Mouse (Mus musculus): ENCODE measurements around the gene Eif1. TPM values are rescaled to one million over a fixed set of nuclear protein-coding genes. Genes with fewer than 3 reads are reported as not detected.
A peak's percentile ranks its signal among the peaks of the same experiment; 100 is the strongest.

Gene Eif1
- 125 and 131 TPM in 2 replicates for polyA plus RNA-seq (2012; rRNA removed)

GRCm38 (mm10) chr11:100319492-100320171 lies at the start of gene Eif1:
Gene Eif1 (plus strand): TSS chr11:100319885.
- WGBS: under 1% methylated on average over 58 of the region's 58 CpGs
- DNase-seq: peak; percentile 100
- TF ChIP-seq CTCF (IDR thresholded peaks at IDR 0.05; ENCODE audit: insufficient read depth, low read length): no peak
- TF ChIP-seq POLR2A (IDR thresholded peaks at IDR 0.05; ENCODE audit: borderline replicate concordance, extremely low read depth, low read depth, low read length): peak; percentile 62
- Histone ChIP-seq H3K4me1 (ENCODE audit: control insufficient read depth, insufficient read depth, low read length) (peaks cover 2% of the 10 kb centered on the region; the same call in 1 of the 2 replicates), H3K4me3 (replicated peaks; ENCODE audit: extremely low read depth, low read depth, low read length) (peak within 1 kb of the TSS; percentile 97)

GRCm38 (mm10) chr11:100271878-100272277 lies 47.8 kb upstream of the Eif1 start:
- no peak for TF ChIP-seq POLR2A (IDR thresholded peaks at IDR 0.05; ENCODE audit: borderline replicate concordance, extremely low read depth, low read depth, low read length)
- TF ChIP-seq CTCF (IDR thresholded peaks at IDR 0.05; ENCODE audit: insufficient read depth, low read length): no peak
- WGBS: 87% methylated on average over 1 of the region's 1 CpGs
- no peak for DNase-seq
- no peaks in the 10 kb centered on the region for H3K4me1 ChIP-seq (ENCODE audit: control insufficient read depth, insufficient read depth, low read length)
- H3K4me3 ChIP-seq (replicated peaks; ENCODE audit: extremely low read depth, low read depth, low read length): no peak overlapping the region

- DNase-seq: no peak
- Histone ChIP-seq H3K4me3 (replicated peaks; ENCODE audit: extremely low read depth, low read depth, low read length) (no peak overlapping the region), H3K4me1 (ENCODE audit: control insufficient read depth, insufficient read depth, low read length) (no peaks in the 10 kb centered on the region)
- TF ChIP-seq CTCF (IDR thresholded peaks at IDR 0.05; ENCODE audit: insufficient read depth, low read length): no peak
- 72% methylated on average over 7 of the region's 7 CpGs for WGBS
Observed at GRCm38 (mm10) chr11:100274719-100275118, 45.0 kb upstream of the Eif1 start.

GRCm38 (mm10) chr11:100275466-100275865 lies 44.2 kb upstream of the Eif1 start:
- H3K4me1 ChIP-seq (ENCODE audit: control insufficient read depth, insufficient read depth, low read length): no peaks in the 10 kb centered on the region
- no peak for DNase-seq
- no peak for TF ChIP-seq POLR2A (IDR thresholded peaks at IDR 0.05; ENCODE audit: borderline replicate concordance, extremely low read depth, low read depth, low read length)
- TF ChIP-seq CTCF (IDR thresholded peaks at IDR 0.05; ENCODE audit: insufficient read depth, low read length): no peak
- H3K4me3 ChIP-seq (replicated peaks; ENCODE audit: extremely low read depth, low read depth, low read length): no peak overlapping the region
- 60% methylated on average over 5 of the region's 5 CpGs for WGBS

- no peak overlapping the region for H3K4me3 ChIP-seq (replicated peaks; ENCODE audit: extremely low read depth, low read depth, low read length)
- 54% methylated on average over 15 of the region's 15 CpGs for WGBS
- DNase-seq: no peak
- TF ChIP-seq CTCF (IDR thresholded peaks at IDR 0.05; ENCODE audit: insufficient read depth, low read length) (no peak), POLR2A (IDR thresholded peaks at IDR 0.05; ENCODE audit: borderline replicate concordance, extremely low read depth, low read depth, low read length) (no peak)
- no peaks in the 10 kb centered on the region for H3K4me1 ChIP-seq (ENCODE audit: control insufficient read depth, insufficient read depth, low read length)
Observed at GRCm38 (mm10) chr11:100277726-100278480, 41.8 kb upstream of the Eif1 start.

GRCm38 (mm10) chr11:100278759-100279158 lies 40.9 kb upstream of the Eif1 start:
- Histone ChIP-seq H3K4me3 (replicated peaks; ENCODE audit: extremely low read depth, low read depth, low read length) (no peak overlapping the region), H3K4me1 (ENCODE audit: control insufficient read depth, insufficient read depth, low read length) (no peaks in the 10 kb centered on the region)
- no peak for DNase-seq
- 38% methylated on average over 5 of the region's 5 CpGs for WGBS
- no peak for TF ChIP-seq CTCF (IDR thresholded peaks at IDR 0.05; ENCODE audit: insufficient read depth, low read length)
- TF ChIP-seq POLR2A (IDR thresholded peaks at IDR 0.05; ENCODE audit: borderline replicate concordance, extremely low read depth, low read depth, low read length): no peak

- no peak overlapping the region for H3K4me3 ChIP-seq (replicated peaks; ENCODE audit: extremely low read depth, low read depth, low read length)
- 23% methylated on average over 11 of the region's 11 CpGs for WGBS
- H3K4me1 ChIP-seq (ENCODE audit: control insufficient read depth, insufficient read depth, low read length): peaks cover 3% of the 10 kb centered on the region
- peak; percentile 86 for DNase-seq
- peak; percentile 48 for TF ChIP-seq CTCF (IDR thresholded peaks at IDR 0.05; ENCODE audit: insufficient read depth, low read length)
- no peak for TF ChIP-seq POLR2A (IDR thresholded peaks at IDR 0.05; ENCODE audit: borderline replicate concordance, extremely low read depth, low read depth, low read length)
Observed at GRCm38 (mm10) chr11:100281596-100282544, 37.8 kb upstream of the Eif1 start.

- 21% methylated on average over 10 of the region's 10 CpGs for WGBS
- TF ChIP-seq CTCF (IDR thresholded peaks at IDR 0.05; ENCODE audit: insufficient read depth, low read length): peak; percentile 79
- no peak for TF ChIP-seq POLR2A (IDR thresholded peaks at IDR 0.05; ENCODE audit: borderline replicate concordance, extremely low read depth, low read depth, low read length)
- H3K4me3 ChIP-seq (replicated peaks; ENCODE audit: extremely low read depth, low read depth, low read length): no peak overlapping the region
- H3K4me1 ChIP-seq (ENCODE audit: control insufficient read depth, insufficient read depth, low read length): peaks cover 7% of the 10 kb centered on the region
- peak; percentile 86 for DNase-seq
Observed at GRCm38 (mm10) chr11:100282549-100282948, 37.1 kb upstream of the Eif1 start.

GRCm38 (mm10) chr11:100284988-100285387 lies 34.7 kb upstream of the Eif1 start:
- TF ChIP-seq CTCF (IDR thresholded peaks at IDR 0.05; ENCODE audit: insufficient read depth, low read length): no peak
- TF ChIP-seq POLR2A (IDR thresholded peaks at IDR 0.05; ENCODE audit: borderline replicate concordance, extremely low read depth, low read depth, low read length): no peak
- 57% methylated on average over 4 of the region's 4 CpGs for WGBS
- Histone ChIP-seq H3K4me1 (ENCODE audit: control insufficient read depth, insufficient read depth, low read length) (peaks cover 19% of the 10 kb centered on the region), H3K4me3 (replicated peaks; ENCODE audit: extremely low read depth, low read depth, low read length) (no peak overlapping the region)
- peak; percentile 37 for DNase-seq

Data from lung, adult 2 months (tissue).